Mouse (Mus musculus) E14TG2a.4 (cell line): ENCODE measurements at regions not wholly inside any gene's neighbourhood (a gene's known extent, or its start where the extent isn't known, plus 50 kb on each side); places are given as distances from the start of the nearest gene placed in this dataset.

Source experiments
- CTCF ChIP-seq: conservative IDR thresholded peaks from 2 replicates; pipeline ENCODE4 v1.5.1; 2014; ENCODE audit warnings: low read length
- NANOG ChIP-seq: IDR thresholded peaks from 2 replicates; pipeline ENCODE4 v1.6.1; 2014; ENCODE audit warnings: borderline replicate concordance, low read length, mixed read lengths
- POU5F1 ChIP-seq: IDR thresholded peaks from 2 replicates; pipeline ENCODE4 v1.6.1; 2014; ENCODE audit warnings: low read length, borderline replicate concordance

GRCm38 (mm10) chr4:9028946-9029345 lies 790.1 kb upstream of the Car8 start:
- TF ChIP-seq CTCF (no peak), POU5F1 (no peak), NANOG (no peak)
